Mouse (Mus musculus): Measurements from ENCODE around the gene Tmco3.

Gene Tmco3

GRCm38 (mm10) chr8:13287692-13288623 lies at the start of gene Tmco3, which contains the start of gene Dcun1d2:
Gene Tmco3 (plus strand): TSS chr8:13288190.
Gene Dcun1d2 (minus strand): TSS chr8:13288131.
- peak; percentile 97 for DNase-seq (ENCODE audit: low read depth, low spot score)

- no peak for DNase-seq (ENCODE audit: low read depth, low spot score)
Measured at GRCm38 (mm10) chr8:13240055-13240454, 47.9 kb upstream of the Tmco3 start.

GRCm38 (mm10) chr8:13240691-13241090 lies 47.3 kb upstream of the Tmco3 start:
- DNase-seq (ENCODE audit: low read depth, low spot score): no peak

GRCm38 (mm10) chr8:13242985-13243870 lies 44.8 kb upstream of the Tmco3 start:
- DNase-seq (ENCODE audit: low read depth, low spot score): peak; percentile 35

- peak; percentile 26 for DNase-seq (ENCODE audit: low read depth, low spot score)
Measured at GRCm38 (mm10) chr8:13244343-13244880, 43.6 kb upstream of the Tmco3 start.

GRCm38 (mm10) chr8:13252837-13253236 lies 35.2 kb upstream of the Tmco3 start:
- peak; percentile 63 for DNase-seq (ENCODE audit: low read depth, low spot score)

GRCm38 (mm10) chr8:13253413-13253812 lies 34.6 kb upstream of the Tmco3 start:
- peak; percentile 80 for DNase-seq (ENCODE audit: low read depth, low spot score)

GRCm38 (mm10) chr8:13254019-13254418 lies 34.0 kb upstream of the Tmco3 start, which contains the start of gene Adprhl1:
Gene Adprhl1 (minus strand): TSS chr8:13254162.
- DNase-seq (ENCODE audit: low read depth, low spot score): peak; percentile 95

GRCm38 (mm10) chr8:13263376-13263775 lies 24.6 kb upstream of the Tmco3 start:
- no peak for DNase-seq (ENCODE audit: low read depth, low spot score)

GRCm38 (mm10) chr8:13267566-13267965 lies 20.4 kb upstream of the Tmco3 start:
- no peak for DNase-seq (ENCODE audit: low read depth, low spot score)

- DNase-seq (ENCODE audit: low read depth, low spot score): no peak
Measured at GRCm38 (mm10) chr8:13272834-13273233, 15.2 kb upstream of the Tmco3 start.

- DNase-seq (ENCODE audit: low read depth, low spot score): no peak
Measured at GRCm38 (mm10) chr8:13276941-13277447, 11.0 kb upstream of the Tmco3 start.

- no peak for DNase-seq (ENCODE audit: low read depth, low spot score)
Measured at GRCm38 (mm10) chr8:13283200-13283599, 4.8 kb upstream of the Tmco3 start.

GRCm38 (mm10) chr8:13287304-13287691 lies 692 bp upstream of the Tmco3 start:
- DNase-seq (ENCODE audit: low read depth, low spot score): peak; percentile 84

GRCm38 (mm10) chr8:13288646-13289045 lies 656 bp downstream of the Tmco3 start:
- DNase-seq (ENCODE audit: low read depth, low spot score): no peak

GRCm38 (mm10) chr8:13292364-13292763 lies 4.4 kb downstream of the Tmco3 start:
- peak; percentile 54 for DNase-seq (ENCODE audit: low read depth, low spot score)

- DNase-seq (ENCODE audit: low read depth, low spot score): no peak
Measured at GRCm38 (mm10) chr8:13293677-13294470, 5.9 kb downstream of the Tmco3 start.

GRCm38 (mm10) chr8:13299571-13299970 lies 11.6 kb downstream of the Tmco3 start:
- no peak for DNase-seq (ENCODE audit: low read depth, low spot score)

- no peak for DNase-seq (ENCODE audit: low read depth, low spot score)
Measured at GRCm38 (mm10) chr8:13301036-13301435, 13.0 kb downstream of the Tmco3 start.

- no peak for DNase-seq (ENCODE audit: low read depth, low spot score)
Measured at GRCm38 (mm10) chr8:13305459-13305858, 17.5 kb downstream of the Tmco3 start.

GRCm38 (mm10) chr8:13305884-13306283 lies 17.9 kb downstream of the Tmco3 start:
- DNase-seq (ENCODE audit: low read depth, low spot score): no peak
